Mouse (Mus musculus) heart, postnatal 0 days (tissue): Measurements from ENCODE around the gene Tecpr2. TPM values are rescaled to one million over a fixed set of nuclear protein-coding genes. Genes with fewer than 3 reads are reported as not detected.

Experiments used
- ATAC-seq: fragments of 200-750 bp; cut with Nextera tagmentation; 2 replicates; pipeline ENCODE4 v1.8.0; 2017; ENCODE audit warnings: low read depth, moderate number of reproducible peaks, moderate library complexity; ENCODE audit not compliant: insufficient read depth
- DNase-seq: peaks from one replicate; pipeline ENCODE4 v3.0.0-alpha.2; 2016; ENCODE audit warnings: low spot score
- H3K27ac ChIP-seq: fragments of 300-500 bp; sonication (generic); 2 replicates; pipeline ENCODE4 v1.5.1; 2014; ENCODE audit warnings: low read depth, mild to moderate bottlenecking
- H3K27me3 ChIP-seq: fragments of 300-500 bp; sonication (generic); 2 replicates; pipeline ENCODE4 v1.6.1; 2014; ENCODE audit warnings: low read length, mixed read lengths; ENCODE audit not compliant: control insufficient read depth, insufficient read depth
- H3K36me3 ChIP-seq: fragments of 300-500 bp; sonication (generic); replicated peaks from 2 replicates; pipeline ENCODE4 v1.6.1; 2014; ENCODE audit warnings: low read length, mixed read lengths; ENCODE audit not compliant: control insufficient read depth, insufficient read depth
- H3K4me1 ChIP-seq: fragments of 300-500 bp; sonication (generic); 2 replicates; pipeline ENCODE4 v1.6.1; 2014; ENCODE audit warnings: antibody characterized with exemption; ENCODE audit not compliant: control insufficient read depth, insufficient read depth
- H3K4me2 ChIP-seq: fragments of 300-500 bp; sonication (generic); 2 replicates; pipeline ENCODE4 v1.6.1; 2014; ENCODE audit warnings: low read depth, mild to moderate bottlenecking, low read length, moderate library complexity
- H3K4me3 ChIP-seq: fragments of 300-500 bp; sonication (generic); 2 replicates; pipeline ENCODE4 v1.5.1; 2014; ENCODE audit warnings: low read depth, low read length
- H3K9ac ChIP-seq: fragments of 300-500 bp; sonication (generic); replicated peaks from 2 replicates; pipeline ENCODE4 v1.6.1; 2014; ENCODE audit warnings: low read depth, low read length, mixed read lengths
- H3K9me3 ChIP-seq: fragments of 300-500 bp; sonication (generic); replicated peaks from 2 replicates; pipeline ENCODE4 v1.6.1; 2016; ENCODE audit warnings: low read length; ENCODE audit not compliant: control insufficient read depth
- CTCF ChIP-seq: IDR thresholded peaks from 2 replicates; pipeline ENCODE4 v1.5.1; 2016; ENCODE audit warnings: antibody characterized with exemption, control low read depth, low read depth
- EP300 ChIP-seq: IDR thresholded peaks from 2 replicates; pipeline ENCODE4 v1.6.1; 2016; ENCODE audit warnings: antibody characterized with exemption, low read depth
- WGBS: fragments of 180-500 bp; shearing (Covaris S2); extraction: QIAGEN DNeasy Blood & Tissue Kit; methylation state at CpG from one replicate; pipeline ENCODE4 v1.1.7; 2014; 5-methylcytosine and 5-hydroxymethylcytosine counted together
- polyA plus RNA-seq: library from polyadenylated mRNA; unstranded; fragments of >200 nt; fragmentation: Nextera tagmentation; extraction: Ambion mirVana; gene quantifications from 2 replicates; pipeline ENCODE4 v1.2.1, GENCODE M21; 2015
- total RNA-seq: library from RNA; depleted of rRNA; stranded (reverse); fragments of >200 nt; gene quantifications from 2 replicates; pipeline ENCODE4 v1.2.3, GENCODE M21; 2014; ENCODE audit warnings: low replicate concordance

The Tecpr2 gene
- total and polyA plus RNA-seq, 2 experiments from 2014 or later = 1.4 to 4.7 TPM

- WGBS = 85% methylated on average over 3 of the region's 3 CpGs
- DNase-seq (no peak), ATAC-seq (no peak)
- Histone ChIP-seq H3K4me1 (no peaks in the 10 kb centered on the region), H3K9ac (no peak overlapping the region), H3K4me2 (no peak overlapping the region), H3K4me3 (no peak overlapping the region), H3K27me3 (no peaks in the 10 kb centered on the region), H3K36me3 (peaks cover 40% of the 10 kb centered on the region), H3K27ac (no peak overlapping the region), H3K9me3 (no peaks in the 10 kb centered on the region)
- no peak for TF ChIP-seq EP300
- TF ChIP-seq CTCF = no peak
These were observed 51.8 kb downstream of the Tecpr2 start for GRCm38 (mm10) chr12:110940869-110941268.

- DNase-seq = no peak
- H3K36me3 ChIP-seq = peaks cover 31% of the 10 kb centered on the region; the same call in 1 of the 2 replicates
- H3K27ac ChIP-seq = no peak overlapping the region
- H3K4me2 ChIP-seq = no peak overlapping the region
- H3K27me3 ChIP-seq = no peaks in the 10 kb centered on the region
- no peaks in the 10 kb centered on the region for H3K9me3 ChIP-seq
- H3K9ac ChIP-seq = no peak overlapping the region
- no peak for ATAC-seq
- TF ChIP-seq CTCF = no peak
- no peak for TF ChIP-seq EP300
- H3K4me1 ChIP-seq = peaks cover 12% of the 10 kb centered on the region; the same call in 1 of the 2 replicates
- 85% methylated on average over 7 of the region's 7 CpGs for WGBS
- no peak overlapping the region for H3K4me3 ChIP-seq
These were observed 57.2 kb downstream of the Tecpr2 start for GRCm38 (mm10) chr12:110946216-110946615.

DNA sequence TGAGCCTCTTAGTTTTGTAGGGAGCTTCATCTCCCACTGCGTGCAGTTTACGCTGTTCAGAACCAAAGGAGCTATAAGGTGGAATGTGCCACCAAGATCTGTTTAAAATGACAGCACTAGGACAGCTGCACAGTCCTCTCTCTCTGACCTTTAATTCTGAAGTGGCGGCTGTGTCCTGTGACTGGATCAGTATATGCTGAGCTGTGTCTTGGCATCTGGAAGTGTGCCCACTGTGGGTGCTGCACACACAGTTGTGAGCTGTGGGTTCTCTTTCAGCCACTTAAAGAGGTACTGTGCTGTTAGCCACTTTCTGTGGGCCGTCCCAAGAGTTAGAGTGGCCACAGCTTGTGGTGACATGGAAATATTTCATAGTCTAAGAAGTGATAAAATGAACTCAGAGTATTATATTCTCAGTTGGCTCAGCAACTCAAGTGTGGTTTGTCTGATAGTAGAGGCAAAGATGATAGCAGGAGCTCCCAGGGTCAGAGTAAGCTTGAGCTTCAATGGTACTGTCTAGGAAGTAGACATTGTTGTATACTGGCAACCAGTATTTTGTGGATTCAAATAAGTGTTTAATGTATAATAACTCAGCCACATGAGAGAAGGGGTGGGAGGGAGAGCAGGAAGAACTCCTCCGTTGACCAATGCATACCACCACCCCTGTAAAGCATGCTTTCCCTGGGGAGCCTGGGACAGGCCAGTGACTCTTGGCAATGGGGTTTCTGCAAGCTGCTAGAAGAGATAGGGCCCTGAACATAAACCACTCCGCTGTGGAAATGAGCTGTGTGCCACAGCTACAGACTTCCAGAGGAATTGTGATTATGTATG, 59.2 kb downstream of the Tecpr2 start:
- peak; percentile 16 for DNase-seq
- 66% methylated on average over 6 of the region's 6 CpGs for WGBS
- no peaks in the 10 kb centered on the region for H3K27me3 ChIP-seq
- peak; percentile 65 for ATAC-seq
- no peak overlapping the region for H3K4me2 ChIP-seq
- H3K9me3 ChIP-seq = no peaks in the 10 kb centered on the region
- no peak overlapping the region for H3K9ac ChIP-seq
- no peak for TF ChIP-seq CTCF
- no peak for TF ChIP-seq EP300
- H3K36me3 ChIP-seq = peaks cover 29% of the 10 kb centered on the region; the same call in 1 of the 2 replicates
- H3K4me1 ChIP-seq = peaks cover 12% of the 10 kb centered on the region; the same call in 1 of the 2 replicates
- peak overlapping the region; percentile 43 for H3K27ac ChIP-seq
- H3K4me3 ChIP-seq = no peak overlapping the region

DNA sequence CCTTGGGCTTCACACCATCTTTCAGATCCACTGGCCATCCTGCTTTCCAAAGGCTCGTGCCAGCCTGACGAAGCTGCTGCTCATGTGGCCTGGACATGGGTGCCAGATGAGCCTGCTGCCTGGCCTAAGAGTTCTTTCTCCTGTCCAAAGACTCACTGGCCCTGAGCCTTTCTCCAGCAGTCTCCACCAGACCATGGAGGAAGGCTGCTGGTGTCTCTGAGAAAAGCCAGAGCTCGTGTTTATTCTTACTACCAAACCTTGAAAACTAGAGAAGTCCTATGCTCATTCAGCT, 59.8 kb downstream of the Tecpr2 start:
- 73% methylated on average over 3 of the region's 3 CpGs for WGBS

GRCm38 (mm10) chr12:110949410-110949809, 60.3 kb downstream of the Tecpr2 start:
- peak; percentile 24 for DNase-seq
- WGBS = 82% methylated on average over 1 of the region's 1 CpGs

More for the DNA sequence above, 59.8 kb downstream of the Tecpr2 start:
- H3K36me3 ChIP-seq = peaks cover 24% of the 10 kb centered on the region; the same call in 1 of the 2 replicates
- DNase-seq (no peak), ATAC-seq (no peak)
- H3K4me3 ChIP-seq = no peak overlapping the region
- peaks cover 12% of the 10 kb centered on the region; the same call in 1 of the 2 replicates for H3K4me1 ChIP-seq
- no peak overlapping the region for H3K9ac ChIP-seq
- H3K4me2 ChIP-seq = no peak overlapping the region
- 0 out of 2 replicates have a peak overlapping the region, but pooled peaks have one; percentile 43 for H3K27ac ChIP-seq
- no peaks in the 10 kb centered on the region for H3K27me3 ChIP-seq
- TF ChIP-seq EP300 = no peak
- TF ChIP-seq CTCF = no peak
- no peaks in the 10 kb centered on the region for H3K9me3 ChIP-seq

More at GRCm38 (mm10) chr12:110949410-110949809, 60.3 kb downstream of the Tecpr2 start:
- Histone ChIP-seq H3K9me3 (no peaks in the 10 kb centered on the region), H3K4me1 (peaks cover 12% of the 10 kb centered on the region; the same call in 1 of the 2 replicates), H3K27ac (peak overlapping the region; percentile 14), H3K9ac (no peak overlapping the region), H3K4me2 (no peak overlapping the region), H3K36me3 (peaks cover 22% of the 10 kb centered on the region; the same call in 1 of the 2 replicates), H3K4me3 (no peak overlapping the region), H3K27me3 (no peaks in the 10 kb centered on the region)
- ATAC-seq = peak; percentile 60
- TF ChIP-seq EP300 (no peak), CTCF (no peak)
